Mouse (Mus musculus) erythroblast, embryonic 14.5 days (primary cell): ENCODE results near the gene Gjd3.

ENCODE experiments used
- GATA1 ChIP-seq: IDR thresholded peaks from 2 replicates; pipeline ENCODE4 v1.6.1; 2012; ENCODE audit warnings: low read length, inconsistent platforms, mixed read lengths
- TAL1 ChIP-seq: IDR thresholded peaks from 3 replicates; pipeline ENCODE4 v1.6.1; 2012; ENCODE audit warnings: low read length, inconsistent platforms, mixed read lengths

DNA sequence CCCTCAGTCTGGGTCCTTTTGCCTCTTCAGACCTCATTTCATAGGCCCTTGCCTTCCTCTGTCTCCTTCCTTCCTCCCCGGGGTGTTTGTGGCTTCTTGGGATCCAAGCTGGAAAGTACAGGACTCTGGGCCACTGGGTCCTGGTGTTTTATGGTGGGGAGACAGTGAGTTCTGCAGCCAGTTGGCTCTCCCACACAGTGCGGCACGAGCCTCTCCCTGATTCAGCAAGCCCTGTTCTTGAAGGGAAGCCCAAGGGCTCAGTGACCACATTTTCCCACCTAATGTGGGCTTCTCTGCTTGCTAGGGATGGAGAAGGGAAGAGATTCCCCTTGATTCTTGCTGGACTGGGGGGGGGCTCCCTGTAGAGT lies 40.3 kb downstream of the Gjd3 start:
- TF ChIP-seq GATA1, result no peak
- TF ChIP-seq TAL1, result no peak
